Mouse (Mus musculus) cerebellum, adult 2 months (tissue): ENCODE data around the gene AC141477.1.

Experiments used
- CTCF ChIP-seq: fragments of 200-500 bp; IDR thresholded peaks from 2 replicates; pipeline ENCODE4 v1.5.1; 2011; ENCODE audit warnings: low read depth, mild to moderate bottlenecking, control low read depth, low read length, moderate library complexity, borderline replicate concordance; ENCODE audit not compliant: insufficient read depth
- POLR2A ChIP-seq: fragments of 200-500 bp; IDR thresholded peaks from 2 replicates; pipeline ENCODE4 v1.6.1; 2011; ENCODE audit warnings: low read length, control low read depth, borderline replicate concordance; ENCODE audit not compliant: insufficient read depth

GRCm38 (mm10) chr10:76408520-76408919 lies 31.7 kb downstream of the AC141477.1 start:
- no peak for TF ChIP-seq CTCF
- TF ChIP-seq POLR2A: no peak
